In genomic region chr2:137413432-137413831, GRCm38 (mm10) we compare ENCODE assay signal across 18 mouse cellular contexts.
DNase-seq lines count a peak whose midpoint lies in the region; ATAC-seq and TF ChIP-seq lines count a peak whose summit lies in the region.
"Had no signal": no experiment of that assay in that cellular context is flagged by ENCODE, and none has a peak within 500 bp of the region (broad histone marks: within the 10 kb centered on the region; RNA-seq: fewer than 3 reads in every experiment).

No protein-coding gene starts in this region.

- no peaks in the 10 kb centered on the region for H3K36me3 ChIP-seq in heart, embryonic 12.5 days
- H3K36me3 ChIP-seq in lung, postnatal 0 days (ENCODE audit: insufficient read depth, low read length), result no peaks in the 10 kb centered on the region
- H3K36me3 ChIP-seq: embryonic facial prominence, embryonic 12.5 days; forebrain, embryonic 12.5 days; heart, embryonic 10.5 days; hindbrain, embryonic 15.5 days had no signal

- TF ChIP-seq EP300 in lung, postnatal 0 days (IDR thresholded peaks at IDR 0.05), result peak; percentile 90

- WGBS in heart, embryonic 12.5 days, result 26% methylated on average over 3 of the region's 3 CpGs
- 49% methylated on average over 3 of the region's 3 CpGs for WGBS in lung, postnatal 0 days

- no peak overlapping the region for H3K9ac ChIP-seq in heart, embryonic 12.5 days
- H3K9ac ChIP-seq in lung, postnatal 0 days (replicated peaks; ENCODE audit: low read depth), result no peak overlapping the region
- H3K9ac ChIP-seq: embryonic facial prominence, embryonic 12.5 days; forebrain, embryonic 12.5 days; hindbrain, embryonic 15.5 days; liver, embryonic 14.5 days had no signal

- TF ChIP-seq CTCF in lung, postnatal 0 days (IDR thresholded peaks at IDR 0.05), result peak; percentile 10; the same call in 1 of the 2 replicates

- H3K4me1 ChIP-seq in heart, embryonic 12.5 days (replicated peaks), result peaks cover 10% of the 10 kb centered on the region; the same call in 1 of the 2 replicates
- H3K4me1 ChIP-seq in lung, postnatal 0 days (ENCODE audit: insufficient read depth, low read depth, low read length), result no peaks in the 10 kb centered on the region; the same call in 1 of the 2 replicates
- H3K4me1 ChIP-seq: embryonic facial prominence, embryonic 12.5 days; forebrain, embryonic 12.5 days; hindbrain, embryonic 15.5 days had no signal

- H3K27me3 ChIP-seq in heart, embryonic 12.5 days (replicated peaks), result no peaks in the 10 kb centered on the region
- no peaks in the 10 kb centered on the region for H3K27me3 ChIP-seq in lung, postnatal 0 days (replicated peaks; ENCODE audit: insufficient read depth, low read length)
- H3K27me3 ChIP-seq: embryonic facial prominence, embryonic 12.5 days; forebrain, embryonic 12.5 days; hindbrain, embryonic 15.5 days had no signal

- peak; percentile 55; the same call in 1 of the 2 replicates for ATAC-seq in heart, embryonic 12.5 days (ENCODE audit: insufficient number of reproducible peaks, low FRiP score)
- peak; percentile 98 for ATAC-seq in lung, postnatal 0 days

- H3K4me2 ChIP-seq in heart, embryonic 12.5 days, result no peak overlapping the region
- H3K4me2 ChIP-seq in lung, postnatal 0 days (replicated peaks; ENCODE audit: low read depth, low read length), result no peak overlapping the region
- H3K4me2 ChIP-seq: embryonic facial prominence, embryonic 12.5 days; forebrain, embryonic 12.5 days; hindbrain, embryonic 15.5 days had no signal

- no peak for DNase-seq in heart, postnatal 4 days
- peak; percentile 48 for DNase-seq in urinary bladder, postnatal 14 days (ENCODE audit: low spot score)
- no peak for DNase-seq in urinary bladder, adult 2 months (ENCODE audit: low spot score)
- peak; percentile 82 for DNase-seq in lung, postnatal 0 days (ENCODE audit: low spot score)
- no peak for DNase-seq in Muller cell, postnatal 12 days (ENCODE audit: inconsistent ontology term)
- no peak for DNase-seq in layer of hippocampus, postnatal 10 days (ENCODE audit: low spot score in 2 of 2)
- DNase-seq in right cerebral cortex, postnatal 25 days, result no peak
- DNase-seq: adrenal gland, postnatal 36 days; cerebellum, postnatal 25 days; right cerebral cortex, postnatal 14 days; thymus, postnatal 14 days had no signal

- no peak overlapping the region for H3K4me3 ChIP-seq in heart, embryonic 12.5 days
- no peak overlapping the region for H3K4me3 ChIP-seq in lung, postnatal 0 days (ENCODE audit: low read depth, low read length)
- H3K4me3 ChIP-seq: embryonic facial prominence, embryonic 12.5 days; forebrain, embryonic 12.5 days; heart, embryonic 10.5 days; hindbrain, embryonic 15.5 days; myocyte had no signal

- no peaks in the 10 kb centered on the region for H3K9me3 ChIP-seq in heart, embryonic 12.5 days (replicated peaks)
- H3K9me3 ChIP-seq in lung, postnatal 0 days (ENCODE audit: low read length), result no peaks in the 10 kb centered on the region
- H3K9me3 ChIP-seq: embryonic facial prominence, embryonic 12.5 days; forebrain, embryonic 12.5 days; heart, embryonic 10.5 days; hindbrain, embryonic 15.5 days had no signal

- no peak overlapping the region for H3K27ac ChIP-seq in heart, embryonic 12.5 days (ENCODE audit: poor library complexity, severe bottlenecking)
- no peak overlapping the region for H3K27ac ChIP-seq in lung, postnatal 0 days (ENCODE audit: low read length)
- H3K27ac ChIP-seq: embryonic facial prominence, embryonic 12.5 days; forebrain, embryonic 12.5 days; heart, embryonic 10.5 days; hindbrain, embryonic 15.5 days; liver, embryonic 14.5 days had no signal

Comparison
In these comparisons a context has a peak if more than half of its experiments do, and no peak if none do; other contexts are left out.
1. DNase-seq: peak in urinary bladder, postnatal 14 days (single experiment) and lung, postnatal 0 days (single experiment); none in heart, postnatal 4 days (single experiment), urinary bladder, adult 2 months (single experiment), Muller cell, postnatal 12 days (single experiment), layer of hippocampus, postnatal 10 days (0 of 2) and right cerebral cortex, postnatal 25 days (single experiment).